Mouse (Mus musculus): ENCODE data around the gene Ccdc106.
"Not testable (repeated sequence)": the region's sequence is repeated elsewhere in the genome, so short reads cannot be mapped to it uniquely, and the experiment has no call there.

Ccdc106 gene

DNA sequence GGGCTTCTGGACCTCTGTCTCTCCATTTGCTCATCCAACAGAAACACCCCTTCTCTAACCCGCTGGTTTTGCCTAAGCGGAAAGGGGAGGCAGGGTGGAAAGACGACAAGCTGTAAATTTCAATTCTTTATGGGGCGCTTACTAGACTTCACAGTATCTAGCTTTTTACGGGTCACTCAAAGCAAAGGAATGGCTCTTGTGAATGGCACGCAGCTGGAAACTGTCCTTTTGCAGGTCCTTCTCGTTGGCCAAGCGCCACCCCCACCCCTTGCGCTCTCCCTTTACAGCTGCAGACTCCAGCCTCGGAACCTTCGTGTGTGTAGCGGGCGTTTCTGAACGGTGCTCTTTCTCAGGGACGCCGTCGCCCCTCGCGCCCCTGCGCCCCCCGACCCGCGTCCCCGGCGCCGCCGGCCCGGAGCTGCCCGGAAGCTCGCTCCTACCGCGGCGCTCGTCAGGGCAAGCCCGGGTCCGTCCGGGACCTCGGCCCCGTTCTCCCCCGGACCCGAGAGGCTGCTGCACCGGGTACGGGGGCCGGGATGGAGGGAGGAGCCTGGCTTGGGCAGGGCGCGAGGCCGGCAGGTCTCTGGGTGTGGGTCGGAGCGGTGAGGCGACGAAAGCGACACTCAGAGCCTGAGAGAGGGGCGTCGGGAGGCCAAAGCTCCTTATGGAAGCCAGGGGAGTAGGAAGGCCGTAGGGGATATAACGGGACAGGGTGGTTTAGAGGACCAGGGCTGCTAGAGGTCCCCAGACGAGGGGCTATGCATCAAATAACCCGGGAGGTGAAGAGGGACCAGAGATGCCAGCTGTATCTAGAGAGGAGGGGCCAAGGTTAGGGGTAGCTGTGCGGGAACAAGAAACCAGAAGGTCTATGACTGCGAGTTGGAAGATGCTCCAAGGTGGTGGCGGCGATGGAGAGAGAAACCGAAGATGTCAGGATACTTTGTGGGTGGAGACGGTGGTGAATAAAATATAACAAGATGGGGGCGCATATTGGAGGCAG, 31.1 kb downstream of the Ccdc106 start, which contains the start of gene Zfp580:
Gene Zfp580 (plus strand): TSS at position 346 of the 1,000 bp plus-strand sequence.
- peak; percentile 91 for DNase-seq (ENCODE audit: low read depth, low spot score)

DNA sequence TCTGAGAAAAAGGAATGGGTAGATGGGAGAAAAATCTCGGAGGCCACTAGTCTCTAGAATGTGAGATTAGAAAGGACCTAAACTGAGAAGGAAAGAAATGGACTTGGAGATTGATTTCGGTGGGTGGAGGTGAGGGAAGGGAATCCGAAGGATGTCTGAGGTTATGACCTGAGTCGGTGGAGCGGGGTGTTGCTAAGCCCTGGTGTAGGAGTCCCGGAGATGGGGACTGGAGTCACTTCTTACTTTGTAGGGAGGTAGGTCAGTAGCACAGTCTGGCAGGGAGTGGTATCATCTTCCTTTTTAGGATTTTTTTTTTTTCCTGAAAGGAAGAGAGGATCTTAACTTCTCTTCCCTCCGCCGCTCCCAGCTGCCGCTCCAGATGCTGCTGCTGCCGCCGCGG, 32.1 kb downstream of the Ccdc106 start:
- no peak for DNase-seq (ENCODE audit: low read depth, low spot score)

DNA sequence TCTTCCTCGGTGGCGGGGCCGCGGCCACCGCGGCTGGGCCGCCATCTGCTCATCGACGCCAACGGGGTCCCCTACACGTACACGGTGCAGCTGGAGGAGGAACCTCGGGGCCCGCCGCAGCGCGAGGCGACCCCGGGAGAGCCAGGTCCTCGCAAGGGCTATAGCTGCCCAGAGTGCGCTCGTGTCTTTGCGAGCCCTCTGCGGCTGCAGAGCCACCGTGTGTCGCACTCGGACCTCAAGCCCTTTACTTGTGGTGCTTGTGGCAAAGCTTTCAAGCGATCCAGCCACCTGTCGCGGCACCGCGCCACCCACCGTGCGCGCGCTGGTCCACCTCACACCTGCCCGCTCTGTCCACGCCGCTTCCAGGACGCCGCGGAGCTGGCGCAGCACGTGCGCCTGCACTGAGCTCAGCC, 32.6 kb downstream of the Ccdc106 start:
- no peak for DNase-seq (ENCODE audit: low read depth, low spot score)

DNA sequence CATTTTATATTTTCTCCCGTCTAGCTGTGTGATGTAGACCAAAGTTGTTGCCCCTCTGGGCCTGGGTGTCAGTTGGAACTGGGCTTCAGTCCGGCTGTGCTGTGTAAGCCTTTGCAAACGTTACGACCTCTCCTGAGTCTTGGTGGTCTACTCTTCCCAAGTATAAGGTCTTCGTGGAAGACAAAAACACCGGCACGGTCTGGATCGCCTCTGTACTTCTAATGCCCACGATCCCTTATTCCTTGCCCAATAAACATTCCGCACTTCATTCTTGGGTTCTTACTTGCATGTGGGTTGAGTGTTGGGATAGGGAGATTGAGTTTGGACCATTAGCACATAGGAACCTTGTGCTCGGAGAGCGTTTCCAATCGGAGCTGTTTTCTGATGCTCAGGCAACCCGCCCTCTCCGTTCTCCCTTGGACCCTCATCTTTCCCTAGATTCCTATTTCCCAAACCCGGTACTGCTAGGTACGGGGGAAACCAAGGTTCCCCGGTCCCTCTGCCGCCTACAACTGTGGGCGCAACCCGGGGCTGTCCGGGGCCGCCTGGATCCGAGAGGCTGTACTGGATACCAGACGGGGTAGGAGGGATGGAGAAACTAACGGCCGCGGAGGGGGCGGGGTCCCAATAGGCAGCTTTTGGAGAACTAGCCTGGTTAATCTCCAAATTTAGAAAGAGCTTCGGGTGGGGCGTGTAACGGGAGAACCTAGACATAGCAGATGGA, 33.3 kb downstream of the Ccdc106 start:
- DNase-seq (ENCODE audit: low read depth, low spot score) = no peak

DNA sequence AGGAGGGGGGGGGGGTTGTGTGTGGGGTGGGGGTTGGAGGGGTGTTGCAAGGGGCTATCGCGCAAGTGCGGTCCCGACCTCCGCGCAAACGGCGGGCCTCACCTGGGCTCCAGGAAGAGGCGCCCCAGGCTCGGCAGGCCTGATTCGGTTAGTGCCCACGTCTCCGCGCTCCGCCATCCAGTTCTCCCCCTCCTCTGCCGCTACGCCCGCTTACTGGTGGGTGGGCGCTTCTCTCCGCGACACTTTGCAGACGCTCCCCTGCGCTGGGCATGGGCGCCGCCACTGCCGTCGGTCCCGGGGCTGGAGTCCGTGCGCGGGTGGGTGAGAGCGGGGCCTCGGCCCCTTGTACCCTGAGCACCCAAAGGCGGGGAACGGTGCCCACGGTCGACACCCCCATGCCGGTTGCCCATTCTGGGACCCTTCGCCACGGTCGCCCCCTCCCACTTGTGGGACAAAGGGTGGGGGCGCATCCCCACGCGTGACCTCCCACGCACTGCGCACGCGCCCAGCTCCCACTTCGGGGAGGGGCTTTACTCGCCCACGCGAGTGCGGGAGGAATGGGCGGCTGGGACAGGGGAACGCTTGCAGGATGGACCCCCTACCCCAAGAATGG, 36.4 kb downstream of the Ccdc106 start:
- DNase-seq (ENCODE audit: low read depth, low spot score) = no peak

DNA sequence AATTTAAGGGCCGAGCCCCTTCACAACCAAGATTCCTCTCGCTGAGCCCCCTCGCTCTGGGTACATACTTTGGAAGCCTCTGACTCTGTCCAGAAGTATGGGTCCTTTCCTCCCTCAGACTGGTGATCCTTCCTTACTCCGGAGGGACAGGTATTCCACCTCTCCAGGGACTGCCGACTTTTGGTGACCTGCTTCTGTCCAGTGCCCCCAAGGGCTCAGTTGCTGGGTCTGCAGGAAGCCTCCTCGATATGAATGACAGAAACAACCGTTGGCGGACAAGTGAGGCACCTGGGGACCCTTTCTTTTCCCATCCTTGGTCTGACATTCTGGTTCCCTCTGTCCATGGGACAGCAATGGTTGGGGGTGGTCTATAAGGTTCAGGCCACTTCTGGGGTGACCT, 37.0 kb downstream of the Ccdc106 start:
- DNase-seq (ENCODE audit: low read depth, low spot score) = no peak

DNA sequence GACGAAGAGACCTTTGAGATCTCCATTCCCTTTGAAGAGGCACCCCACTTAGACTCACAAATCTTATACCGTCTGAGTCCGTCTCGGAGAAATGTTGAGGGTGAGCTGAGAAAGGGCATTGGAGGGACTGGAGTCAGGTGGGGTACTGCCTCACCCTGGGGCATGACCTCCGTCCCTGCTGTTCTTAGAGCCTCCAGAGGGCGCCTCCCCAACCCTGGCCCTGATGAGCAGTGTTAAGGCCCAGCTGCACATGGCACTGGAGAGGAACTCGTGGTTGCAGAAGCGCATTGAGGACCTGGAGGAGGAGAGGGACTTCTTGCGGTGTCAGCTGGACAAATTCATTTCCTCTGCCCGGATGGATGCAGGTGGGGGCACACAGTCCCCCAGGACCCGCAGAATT, 37.5 kb downstream of the Ccdc106 start:
- peak; percentile 75 for DNase-seq (ENCODE audit: low read depth, low spot score)

DNA sequence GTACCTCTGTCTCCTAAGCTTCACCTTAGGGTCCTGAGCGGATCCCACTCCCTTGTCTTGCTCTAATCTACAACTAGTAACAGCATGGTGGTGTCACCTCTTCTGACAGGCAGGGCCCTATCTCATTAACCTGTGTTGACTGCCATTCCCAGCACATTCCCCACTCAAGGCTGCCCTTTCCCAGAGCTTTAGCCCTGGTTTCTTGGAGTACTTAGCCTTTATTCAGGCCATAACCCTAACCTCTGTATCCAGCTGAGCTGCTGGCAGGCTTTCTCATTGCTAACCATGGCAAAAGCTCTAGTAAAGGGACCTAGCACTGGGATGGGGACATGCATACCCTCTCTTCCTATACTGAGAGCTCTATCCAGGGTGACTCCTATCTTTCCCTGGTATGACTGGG, 38.3 kb downstream of the Ccdc106 start:
- no peak for DNase-seq (ENCODE audit: low read depth, low spot score)

DNA sequence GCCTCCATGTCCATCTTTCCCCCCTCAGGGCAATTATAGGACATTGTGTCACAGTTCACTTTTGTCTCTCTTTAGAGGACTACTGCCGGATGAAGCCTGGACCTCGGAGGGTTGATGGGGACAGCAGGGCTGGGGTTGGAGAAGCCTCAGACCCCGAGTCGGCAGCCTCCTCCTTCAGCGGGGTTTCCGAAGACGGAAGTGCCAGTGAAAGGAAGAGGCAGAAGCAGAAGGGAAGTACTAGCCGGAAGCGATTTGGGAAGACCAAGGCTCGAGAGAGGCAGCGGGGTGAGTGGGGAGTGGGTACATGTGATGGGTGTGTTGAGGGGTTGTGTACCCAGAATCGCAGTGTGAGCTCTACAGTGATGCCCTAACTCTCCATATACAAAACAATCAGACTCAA, 39.1 kb downstream of the Ccdc106 start:
- DNase-seq (ENCODE audit: low read depth, low spot score) = no peak

DNA sequence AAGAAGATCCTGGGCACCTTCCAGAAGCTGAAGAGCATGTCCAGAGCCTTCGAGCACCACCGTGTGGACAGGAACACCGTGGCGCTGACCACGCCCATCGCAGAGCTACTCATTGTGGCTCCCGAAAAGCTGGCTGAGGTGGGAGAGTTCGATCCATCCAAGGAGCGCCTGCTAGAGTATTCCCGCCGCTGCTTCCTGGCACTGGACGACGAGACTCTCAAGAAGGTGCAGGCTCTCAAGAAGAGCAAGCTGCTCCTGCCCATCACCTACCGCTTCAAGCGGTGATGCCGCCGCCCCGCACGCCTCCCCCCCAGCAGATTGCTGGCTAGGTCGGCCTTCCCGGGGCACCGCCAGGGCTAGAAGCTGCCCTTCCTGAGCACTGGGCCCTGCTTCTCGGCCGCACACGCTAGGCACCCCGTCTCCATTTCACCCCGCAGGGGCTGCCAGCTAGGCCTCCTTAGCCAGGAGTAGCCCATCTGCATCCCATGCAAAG, 39.9 kb downstream of the Ccdc106 start:
- peak; percentile 90 for DNase-seq (ENCODE audit: low read depth, low spot score)

DNA sequence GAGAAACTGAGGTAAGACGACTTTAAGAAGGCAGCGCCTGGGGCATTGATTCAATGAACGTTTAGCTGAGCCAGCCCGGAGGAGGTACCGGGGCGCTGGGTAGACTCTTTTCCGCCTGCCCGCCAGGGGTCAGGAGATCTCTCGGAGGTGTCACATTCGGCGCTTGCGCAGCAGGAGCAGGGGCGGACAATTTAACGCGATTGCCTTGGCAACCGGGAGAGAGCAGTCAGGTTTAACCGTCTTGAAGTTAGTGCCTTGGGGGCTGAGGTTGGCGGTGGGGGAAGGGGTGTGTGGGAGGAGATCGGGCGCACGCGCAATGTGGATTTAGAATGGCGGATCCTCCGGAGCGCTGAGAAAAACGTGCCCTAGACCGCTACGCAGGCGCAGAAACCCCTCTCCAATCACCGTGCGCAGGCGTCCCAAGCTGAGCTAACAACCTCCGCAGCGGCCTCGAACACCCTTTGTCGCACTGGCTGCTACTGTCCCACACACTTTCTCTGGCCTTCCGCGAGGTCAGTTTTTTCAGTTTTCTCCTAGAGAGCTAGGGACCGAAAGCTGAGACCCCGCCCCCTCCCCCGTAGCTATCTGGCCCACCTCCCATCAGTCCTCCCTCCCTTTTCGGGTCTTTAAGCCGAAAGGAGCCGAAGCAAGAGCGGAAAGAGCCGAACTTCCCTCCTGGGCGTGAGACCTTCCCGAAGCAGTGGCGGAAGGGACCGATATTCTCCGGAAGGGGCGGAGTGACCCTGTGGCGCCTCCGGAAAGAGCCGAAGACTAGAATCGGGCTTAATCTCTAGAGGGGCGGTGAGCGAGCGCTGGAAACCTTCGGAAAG, 40.8 kb downstream of the Ccdc106 start:
- DNase-seq (ENCODE audit: low read depth, low spot score) = peak; percentile 98

DNA sequence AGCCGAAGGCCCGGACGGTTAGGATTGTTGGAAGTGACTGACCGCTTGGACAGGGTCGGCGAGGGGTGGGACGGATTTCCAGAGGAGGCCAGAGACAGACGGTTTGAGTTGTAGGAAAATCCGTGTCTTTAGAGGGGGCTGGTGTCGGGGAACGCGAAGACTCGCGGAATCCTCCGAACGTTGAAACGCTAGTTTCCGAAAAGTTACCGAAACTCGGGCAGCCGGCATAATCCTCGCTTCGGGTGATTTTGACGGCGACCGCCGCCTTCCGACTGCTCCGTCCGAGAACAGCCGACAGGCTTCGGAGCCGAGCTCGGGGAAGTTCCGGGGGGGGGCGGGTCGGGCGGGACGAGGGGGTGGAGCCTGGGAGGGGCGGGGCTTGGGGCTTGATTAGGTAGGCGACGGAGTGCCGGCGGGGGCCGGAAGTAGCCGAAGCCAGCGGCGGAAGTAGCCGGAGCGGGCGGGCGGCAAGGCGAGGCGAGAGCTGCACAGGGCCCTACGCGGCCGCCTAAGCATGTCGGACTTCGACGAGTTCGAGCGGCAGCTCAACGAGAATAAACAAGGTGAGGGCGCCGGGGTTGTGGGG, 41.5 kb downstream of the Ccdc106 start, which contains the start of gene U2af2:
Gene U2af2 (plus strand): TSS at position 370 of the 586 bp plus-strand sequence.
- DNase-seq (ENCODE audit: low read depth, low spot score) = peak; percentile 95

DNA sequence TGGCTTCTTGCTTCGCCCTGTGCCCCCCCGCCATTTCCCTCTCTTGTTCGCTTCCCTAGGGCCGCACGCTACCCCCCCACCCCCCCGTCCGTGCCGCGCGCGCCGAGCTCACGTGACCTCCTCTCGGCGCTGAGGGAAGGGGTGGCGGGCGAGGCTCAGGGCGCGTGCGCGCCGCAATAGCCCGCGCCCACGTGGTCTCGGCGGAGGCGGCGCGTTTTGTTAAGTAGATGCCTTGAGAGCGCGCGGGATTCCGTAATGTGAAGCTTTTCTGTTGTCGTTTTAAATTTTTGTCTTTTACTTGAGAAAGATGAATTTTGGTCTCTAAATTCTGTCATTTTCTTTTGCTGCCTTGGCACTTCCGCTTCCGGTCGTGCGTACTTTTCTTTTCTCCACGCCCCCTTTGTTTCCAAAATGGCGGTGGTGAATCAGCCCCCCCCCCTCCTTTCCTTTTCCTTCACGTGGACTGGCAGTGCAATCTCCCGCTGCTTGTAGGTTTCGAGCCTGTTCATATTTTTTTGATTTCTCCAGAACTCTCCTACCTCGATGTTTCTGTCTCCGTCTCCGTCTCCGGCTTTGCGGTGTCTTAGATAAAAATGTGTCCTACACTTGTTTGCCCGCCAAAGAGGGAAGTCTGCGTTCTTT, 42.1 kb downstream of the Ccdc106 start:
- DNase-seq (ENCODE audit: low read depth, low spot score) = peak; percentile 94

DNA sequence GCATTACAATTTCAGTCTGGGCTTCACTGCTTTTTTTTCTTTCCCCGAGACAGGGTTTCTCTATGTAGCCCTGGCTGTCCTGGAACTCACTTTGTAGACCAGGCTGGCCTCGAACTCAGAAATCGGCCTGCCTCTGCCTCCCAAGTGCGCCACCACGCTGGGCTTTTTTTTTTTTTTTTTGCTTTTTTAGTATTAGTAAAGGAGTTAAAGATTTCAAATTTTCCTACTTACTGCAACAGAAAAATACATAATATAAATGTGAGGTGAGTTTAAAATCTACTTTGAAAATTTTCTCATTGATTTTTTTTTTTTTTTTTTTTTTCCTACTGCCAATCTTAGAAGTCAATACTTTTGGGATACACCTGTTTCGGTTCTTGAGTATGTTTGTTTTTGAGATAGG, 44.5 kb downstream of the Ccdc106 start:
- no peak for DNase-seq (ENCODE audit: low read depth, low spot score)

DNA sequence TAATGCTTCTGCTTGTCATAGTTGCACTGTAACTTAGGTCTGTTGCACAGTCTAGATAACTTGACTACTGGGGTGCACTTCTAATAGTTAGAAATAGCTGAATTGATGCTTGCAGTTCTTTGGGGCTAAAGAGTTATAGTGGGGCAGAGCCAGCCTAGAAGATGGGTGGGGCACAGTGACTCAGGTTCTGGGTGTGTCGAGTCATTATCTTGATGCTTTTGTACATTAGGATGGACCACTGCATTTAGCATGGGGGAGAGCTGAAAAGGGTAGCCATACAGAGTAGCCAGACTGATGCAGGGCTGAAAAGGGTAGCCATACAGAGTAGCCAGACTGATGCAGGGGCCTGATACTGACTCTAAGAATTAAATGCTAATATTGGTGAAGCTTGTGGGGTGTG, 53.2 kb downstream of the Ccdc106 start:
- no peak for DNase-seq (ENCODE audit: low read depth, low spot score)

DNA sequence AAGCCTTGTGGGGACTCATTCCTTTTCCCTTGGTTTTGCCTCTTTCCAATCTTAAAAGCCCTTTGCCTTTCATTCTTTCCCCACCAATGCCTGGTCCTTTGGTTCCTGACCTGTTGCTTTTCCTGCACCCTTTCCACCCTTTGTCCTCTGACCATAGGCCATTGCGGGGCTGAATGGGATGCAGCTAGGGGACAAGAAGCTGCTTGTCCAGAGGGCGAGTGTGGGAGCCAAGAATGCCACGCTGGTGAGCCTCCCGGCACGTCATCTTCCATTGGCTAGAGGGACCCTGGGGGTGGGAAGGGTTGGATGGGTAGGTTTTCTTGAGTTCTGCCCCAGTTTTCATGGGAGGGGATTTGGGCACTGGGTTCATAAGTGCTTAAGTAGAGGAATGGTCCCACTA, 54.6 kb downstream of the Ccdc106 start:
- DNase-seq (ENCODE audit: low read depth, low spot score) = no peak

DNA sequence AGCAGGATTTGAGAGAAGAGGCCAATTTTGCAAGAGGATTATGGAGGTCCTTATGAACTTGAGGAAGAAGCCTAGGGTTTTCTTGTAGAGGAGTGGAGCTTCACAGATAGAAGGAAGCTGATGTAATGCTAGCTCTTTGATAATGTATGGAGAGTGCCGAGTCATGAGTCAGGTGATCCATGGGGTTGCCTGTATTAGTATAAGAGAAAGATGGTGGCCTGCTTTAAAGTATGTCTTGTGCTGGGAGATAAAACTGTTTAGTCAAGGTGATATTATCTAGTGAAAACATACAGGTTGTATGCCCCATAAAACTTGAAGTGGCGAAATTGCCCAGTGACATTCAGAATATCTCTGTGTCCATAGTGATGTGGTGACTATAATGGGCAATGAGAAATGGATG, 56.6 kb downstream of the Ccdc106 start:
- DNase-seq (ENCODE audit: low read depth, low spot score) = no peak

DNA sequence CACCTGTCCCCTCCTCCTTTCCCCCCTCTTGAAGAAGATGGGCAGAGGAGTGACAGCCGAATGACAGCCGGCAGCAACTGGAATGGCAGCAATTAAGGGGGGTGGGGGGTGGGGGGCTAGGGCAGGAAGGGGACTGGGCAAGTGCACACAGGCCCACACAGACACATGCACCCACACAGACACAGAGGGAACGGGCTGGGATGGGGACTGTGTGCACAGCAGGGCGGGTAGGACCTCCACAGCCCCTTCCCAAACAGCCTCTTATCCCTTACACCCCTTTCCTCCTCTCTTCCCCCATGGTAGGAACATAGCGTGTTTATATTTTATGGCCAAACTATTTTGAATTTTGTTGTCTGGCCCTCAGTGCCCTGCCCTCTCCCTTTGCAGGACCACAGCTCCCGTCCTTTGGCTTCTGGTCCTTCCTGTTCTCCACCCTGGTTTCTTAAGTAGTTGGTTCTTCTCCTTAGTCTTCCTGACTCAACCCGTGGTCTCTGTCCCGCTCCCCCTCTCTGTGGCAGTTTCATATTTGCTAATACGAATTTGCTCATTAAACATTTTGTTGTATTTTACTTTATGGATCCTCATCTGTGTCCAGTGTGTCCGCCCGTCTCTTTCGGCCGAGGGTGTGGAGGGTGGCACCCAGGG, 59.1 kb downstream of the Ccdc106 start:
- not testable (repeated sequence) for DNase-seq (ENCODE audit: low read depth, low spot score)

DNA sequence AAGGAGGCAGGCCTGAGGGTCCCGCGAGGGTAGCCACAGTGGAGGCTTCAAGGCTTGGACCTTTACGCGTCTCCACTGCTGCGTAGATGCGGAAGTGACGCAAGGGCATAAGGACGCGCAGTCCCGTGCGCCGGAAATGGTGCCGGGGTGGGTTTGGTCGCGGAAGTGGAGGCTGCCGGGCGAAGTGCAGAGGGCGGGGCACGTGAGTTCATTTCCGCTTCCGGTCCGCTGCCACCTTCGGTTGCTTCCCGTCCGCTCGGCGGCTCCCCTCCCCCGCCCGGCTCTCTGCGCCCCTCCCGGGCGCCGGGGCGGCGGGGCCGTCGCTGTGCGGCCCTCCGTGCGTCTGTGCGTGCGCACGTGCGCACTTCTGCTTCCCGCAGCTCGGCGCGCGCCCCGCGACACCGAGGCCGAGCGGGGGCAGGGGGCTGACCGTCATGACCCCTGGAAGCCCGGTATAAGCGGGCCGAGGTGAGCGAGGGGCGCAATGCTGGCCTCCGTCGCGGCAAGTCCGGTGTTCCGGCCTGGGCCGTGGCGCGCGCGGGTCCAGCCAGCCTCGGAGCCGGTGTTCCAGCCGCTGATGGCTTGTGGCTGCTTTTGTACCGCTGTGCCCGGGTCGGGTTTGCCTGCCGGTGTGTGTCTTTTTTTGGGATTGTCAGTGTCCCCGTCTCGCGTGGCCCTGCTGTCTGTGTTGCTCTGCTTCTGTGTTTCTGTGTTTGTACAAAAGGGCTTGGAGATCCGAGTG, 59.8 kb downstream of the Ccdc106 start, which contains the start of gene Epn1:
Gene Epn1 (plus strand): TSS at position 226 of the 742 bp plus-strand sequence.
- DNase-seq (ENCODE audit: low read depth, low spot score) = peak; percentile 98

All from A20 (cell line).